Mouse (Mus musculus): ENCODE measurements around the gene Rad51b.

Gene Rad51b

DNA sequence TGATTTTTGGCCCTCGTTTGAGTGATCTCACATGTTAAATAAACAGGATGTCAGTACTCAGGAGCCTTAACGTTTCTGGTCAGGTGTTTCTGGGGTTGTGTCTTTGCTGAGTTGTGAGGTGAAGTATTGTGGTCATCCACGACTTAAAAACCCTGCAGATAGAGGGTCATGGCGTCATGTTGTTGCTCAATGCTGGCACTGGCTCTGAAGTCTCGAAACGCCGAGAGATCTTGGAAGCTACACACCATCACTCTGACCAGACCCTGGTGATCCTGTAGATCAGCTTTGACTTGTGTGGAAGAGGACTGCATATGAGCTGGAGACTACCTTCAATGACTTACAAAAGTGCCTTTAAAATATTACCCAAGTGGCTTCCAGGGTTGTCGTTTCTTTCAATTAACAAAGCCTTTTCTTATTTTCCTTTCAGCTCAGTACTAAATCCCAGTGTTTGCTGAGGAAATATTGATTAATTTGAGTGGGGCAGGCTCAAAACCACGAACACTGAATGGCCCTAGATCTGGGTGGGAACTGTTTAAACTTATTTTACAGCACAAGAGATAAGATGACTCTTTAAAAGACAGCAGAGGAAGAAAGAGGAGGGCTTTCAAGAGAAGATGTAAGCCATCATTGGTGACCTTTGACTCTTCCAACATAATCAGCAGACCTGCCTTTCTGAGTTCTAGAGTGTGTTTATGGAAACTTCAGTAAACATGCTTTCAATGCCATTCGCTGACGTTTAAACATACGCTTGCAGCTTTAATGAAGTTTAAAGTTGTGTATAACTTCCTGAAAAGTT lies 144.3 kb downstream of the Rad51b start:
- DNase-seq: no peak

DNA sequence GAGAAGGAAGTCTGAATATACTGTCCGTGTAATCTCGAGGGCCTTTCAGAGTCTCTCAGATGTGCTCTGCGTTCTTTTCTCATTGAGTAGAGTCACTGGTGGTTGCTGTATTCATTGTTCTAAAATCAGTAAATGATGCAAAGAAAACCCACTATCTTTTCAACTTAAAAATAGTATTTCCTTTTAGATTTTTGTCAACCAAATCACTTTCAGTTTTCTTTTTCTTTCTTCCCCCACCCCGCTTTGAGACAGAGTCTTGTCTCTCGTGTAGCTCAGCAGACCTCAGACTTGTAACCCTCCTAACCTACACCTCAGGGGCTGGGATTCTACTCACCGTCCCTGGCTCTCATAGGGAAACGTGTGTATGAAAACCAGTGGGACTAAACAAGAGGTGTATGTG lies 145.0 kb downstream of the Rad51b start:
- no peak for DNase-seq

DNA sequence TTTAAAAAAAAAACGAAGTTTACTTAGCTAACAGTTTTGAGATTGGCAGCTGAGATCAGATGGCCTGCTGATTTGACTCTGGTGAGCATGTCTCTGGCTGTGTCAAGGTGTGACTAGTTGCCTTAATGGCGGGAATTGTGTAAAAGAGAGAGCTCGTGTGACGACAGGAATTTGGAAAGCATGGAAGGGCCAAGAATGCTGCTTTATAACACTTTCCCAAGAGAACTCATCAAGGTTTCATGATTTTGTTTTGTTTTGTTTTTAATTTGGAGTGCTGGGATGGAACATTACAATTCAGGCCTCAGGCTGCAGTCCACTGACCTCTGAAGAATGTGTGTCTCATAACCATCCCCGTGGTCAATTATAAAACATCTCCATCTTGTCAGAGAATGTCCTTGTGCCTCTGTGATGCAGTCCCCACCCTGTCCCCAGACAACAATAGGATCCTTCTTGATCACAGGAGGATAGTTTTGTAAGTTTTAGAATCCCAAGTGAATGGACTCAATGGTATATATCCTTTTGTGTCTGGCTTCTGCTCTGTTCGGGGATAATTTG lies 145.8 kb downstream of the Rad51b start:
- DNase-seq: no peak

DNA sequence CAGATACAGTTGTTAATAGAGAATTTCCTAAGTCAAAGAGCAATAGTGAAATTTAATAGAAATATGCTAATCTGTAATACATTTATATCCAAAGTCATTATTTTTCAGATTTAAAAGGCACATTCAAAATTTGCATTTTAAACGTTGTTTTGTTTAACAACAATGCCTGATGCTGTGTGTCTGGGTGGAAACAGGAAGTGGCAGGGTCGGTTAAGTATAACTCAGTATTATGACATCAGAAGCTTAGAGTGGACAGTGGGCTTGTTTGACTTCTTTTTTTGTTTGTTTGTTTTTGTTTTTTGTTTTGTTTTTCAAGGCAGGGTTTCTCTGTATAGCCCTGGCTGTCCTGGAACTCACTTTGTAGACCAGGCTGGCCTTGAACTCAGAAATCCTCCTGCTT lies 147.6 kb downstream of the Rad51b start:
- no peak for DNase-seq

DNA sequence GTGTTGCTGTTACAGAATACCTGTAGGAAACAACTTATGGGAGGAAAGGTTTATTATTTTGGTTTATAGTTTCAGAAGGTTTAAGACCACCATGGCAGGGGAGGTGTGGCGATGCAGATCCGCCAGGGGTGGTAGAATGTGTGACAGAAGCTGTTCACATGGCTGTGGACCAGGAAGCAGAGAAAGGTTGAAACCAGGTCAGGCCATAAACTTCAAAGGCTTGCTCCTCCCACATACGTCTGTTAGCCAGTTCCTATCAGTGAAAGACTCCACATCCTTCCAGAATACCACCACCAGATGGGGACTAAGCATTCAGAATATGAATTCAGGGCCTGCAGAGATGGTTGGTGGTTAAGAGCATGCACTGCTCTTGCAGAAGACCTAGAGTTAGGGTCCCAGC lies 150.0 kb downstream of the Rad51b start:
- peak in 1 of 2 experiments; percentile 28 for DNase-seq

DNA sequence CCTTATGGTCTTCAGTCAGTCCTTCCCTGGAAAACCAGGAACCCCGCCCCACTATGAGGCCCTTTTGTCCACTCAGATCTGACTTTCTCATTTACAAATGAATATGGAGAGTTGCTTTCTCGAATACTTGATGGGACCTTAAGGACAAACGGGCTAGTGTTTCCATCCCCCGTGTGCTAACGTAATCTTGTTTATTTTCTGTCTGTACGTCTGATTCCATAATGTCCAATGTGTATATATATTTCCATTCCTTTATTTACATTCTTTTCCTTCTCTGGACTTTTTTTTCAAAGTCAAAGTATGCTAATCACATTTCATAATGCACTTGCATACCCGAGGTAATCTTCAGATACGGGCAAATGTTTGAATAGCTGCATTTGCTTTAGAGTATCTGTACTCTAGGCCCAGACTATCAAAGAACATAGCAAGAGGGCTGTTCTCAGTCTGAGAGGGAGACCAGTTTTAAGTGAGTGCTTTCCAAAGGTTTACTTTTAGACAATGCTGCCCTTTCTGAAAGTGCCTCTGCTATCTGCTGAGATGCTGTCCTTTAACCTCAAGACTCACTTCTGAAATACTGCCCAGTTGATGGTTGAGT lies 152.8 kb downstream of the Rad51b start:
- DNase-seq: no peak

DNA sequence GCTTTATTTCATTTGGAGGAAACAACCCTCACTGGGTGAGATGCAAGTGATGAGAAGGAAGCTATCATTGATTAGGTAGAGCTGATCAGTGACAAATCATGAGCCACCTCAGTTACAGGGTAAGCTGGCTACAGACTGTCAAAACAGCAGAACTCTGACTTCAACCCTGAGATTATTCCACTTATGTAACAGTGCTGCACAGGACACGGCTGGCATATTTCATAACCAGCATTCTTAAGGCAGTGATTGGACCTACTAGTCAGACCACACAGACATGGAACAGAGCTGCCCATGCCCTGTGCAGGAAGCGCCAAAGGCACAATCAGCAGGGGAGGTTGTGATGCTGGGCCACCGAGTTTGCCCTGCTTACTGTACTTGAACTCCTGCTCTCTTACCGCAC lies 155.8 kb downstream of the Rad51b start:
- DNase-seq: no peak

DNA sequence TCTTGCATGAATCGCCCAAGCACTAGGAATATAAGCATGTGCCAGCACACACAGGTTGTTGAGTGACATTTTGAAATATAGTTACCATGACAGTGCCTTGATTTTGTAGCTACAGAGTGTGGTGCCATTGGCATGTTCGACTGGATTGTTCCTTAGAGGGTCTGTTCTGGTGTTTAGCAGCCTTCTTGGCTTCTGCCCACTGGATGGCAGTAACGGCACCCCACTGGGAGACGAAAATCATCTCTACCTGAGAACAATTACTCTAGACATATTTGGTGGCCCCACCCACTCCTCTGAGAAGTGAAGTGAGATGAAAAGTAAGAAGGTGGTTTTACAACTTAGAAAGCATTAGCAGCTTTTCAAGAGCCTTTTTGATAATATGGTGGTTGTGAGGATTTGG lies 156.9 kb downstream of the Rad51b start:
- no peak for DNase-seq

DNA sequence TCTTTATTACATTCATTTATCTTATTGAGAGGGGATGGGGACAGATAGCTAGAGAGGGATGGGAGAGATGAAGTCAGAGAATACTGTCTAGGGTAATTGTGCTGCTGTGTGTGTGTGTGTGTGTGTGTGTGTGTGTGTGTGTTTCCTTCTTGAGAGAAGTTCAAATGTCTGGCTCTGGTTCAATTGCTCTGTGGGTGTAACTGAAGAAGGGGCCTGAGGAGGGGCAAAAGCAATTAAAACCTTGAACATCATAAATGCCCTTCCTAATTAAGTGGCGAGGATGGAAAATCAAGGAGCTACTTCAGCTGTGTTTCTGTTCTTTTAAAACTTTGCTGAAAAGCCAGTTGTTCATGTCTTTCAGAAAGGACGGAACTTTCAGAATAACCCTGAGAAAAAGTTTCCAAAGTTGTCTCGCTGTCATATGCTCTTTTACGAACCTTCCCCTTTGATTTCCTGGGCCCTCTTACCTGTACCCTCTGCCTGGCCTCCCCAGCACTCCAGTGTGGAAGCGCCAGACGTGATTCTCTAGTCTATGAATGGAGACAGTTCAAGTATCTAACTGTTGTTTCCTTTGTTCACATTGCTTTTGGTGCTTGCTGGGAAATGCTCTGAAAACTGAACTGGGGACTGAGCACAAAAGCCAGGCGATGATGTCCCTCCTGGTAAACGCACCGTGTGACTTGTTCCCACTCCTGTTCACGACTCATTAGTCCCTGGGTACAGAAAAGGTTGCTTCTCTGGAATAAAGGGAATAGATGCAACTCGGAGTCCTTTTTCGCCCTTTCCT lies 158.2 kb downstream of the Rad51b start:
- DNase-seq: no peak

DNA sequence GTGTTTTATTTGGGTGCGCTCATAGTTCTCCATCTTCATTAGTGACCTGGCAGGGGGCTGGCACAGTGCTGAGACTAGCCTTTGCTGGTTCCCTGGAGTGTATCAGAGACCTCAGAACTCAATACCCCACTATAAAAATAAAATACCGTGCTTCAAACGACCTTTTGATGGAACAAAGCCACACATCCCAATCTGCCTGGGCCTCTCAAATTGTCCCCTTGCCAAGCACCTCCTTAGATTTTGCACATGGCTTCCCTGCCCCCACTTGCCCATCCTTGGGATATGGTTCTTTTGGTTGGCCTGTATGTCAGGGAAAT lies 158.7 kb downstream of the Rad51b start:
- DNase-seq: no peak

DNA sequence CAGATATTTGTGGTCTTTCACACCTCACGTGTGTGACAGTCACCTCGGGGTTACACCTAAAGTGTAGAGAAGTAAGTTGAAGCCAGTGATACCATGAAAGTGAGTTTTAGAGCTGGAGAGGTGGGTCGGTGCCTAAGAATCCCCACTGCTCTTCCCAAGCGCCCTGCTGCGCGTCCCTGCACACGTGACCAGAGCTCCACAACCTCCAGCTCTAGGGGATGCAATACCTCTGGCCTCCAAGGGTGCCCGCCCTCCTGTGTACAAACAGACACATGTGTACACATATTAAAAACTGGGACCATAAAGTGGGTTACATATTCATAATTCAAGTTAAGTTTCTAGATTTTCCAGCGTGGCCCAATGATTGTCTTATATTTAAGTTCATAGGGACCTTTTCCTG lies 159.2 kb downstream of the Rad51b start:
- no peak for DNase-seq

DNA sequence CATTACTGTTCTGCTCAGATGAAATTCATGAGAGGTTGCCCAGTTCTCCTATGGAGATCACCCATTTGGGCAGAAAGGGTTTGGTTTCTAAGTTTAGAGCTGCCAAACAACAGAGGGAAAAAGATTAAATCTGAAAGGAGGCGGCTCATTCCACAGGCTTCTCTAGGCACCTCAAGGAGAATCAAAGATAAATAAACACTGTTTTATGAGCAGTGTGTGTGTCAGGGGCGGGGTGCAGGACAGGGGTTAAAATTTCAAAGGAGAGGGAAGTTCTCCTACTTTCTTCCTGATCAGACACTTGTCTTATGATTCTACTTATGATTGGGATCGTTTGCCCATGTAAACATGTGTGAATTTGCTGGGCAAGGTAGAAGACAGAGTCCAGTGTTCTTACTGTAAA lies 166.3 kb downstream of the Rad51b start:
- DNase-seq: no peak

DNA sequence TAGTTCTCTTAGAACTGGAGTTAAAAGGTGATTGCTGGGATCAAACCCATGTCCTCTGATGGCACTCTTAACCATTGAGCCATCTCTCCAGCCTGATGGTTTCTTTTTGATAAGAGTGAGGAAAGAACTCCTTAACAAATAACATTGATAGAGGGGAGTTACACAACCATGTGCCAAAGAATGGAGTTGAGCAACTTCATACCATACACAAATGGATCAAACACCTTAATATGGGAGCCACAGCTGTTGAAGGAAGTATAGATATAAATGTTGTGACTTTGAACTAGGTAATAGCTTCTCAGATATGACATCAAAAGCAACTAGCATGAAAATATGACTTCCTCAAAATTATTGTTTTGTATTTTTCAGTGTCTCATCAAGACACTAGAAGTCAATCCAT lies 173.0 kb downstream of the Rad51b start:
- DNase-seq: no peak

DNA sequence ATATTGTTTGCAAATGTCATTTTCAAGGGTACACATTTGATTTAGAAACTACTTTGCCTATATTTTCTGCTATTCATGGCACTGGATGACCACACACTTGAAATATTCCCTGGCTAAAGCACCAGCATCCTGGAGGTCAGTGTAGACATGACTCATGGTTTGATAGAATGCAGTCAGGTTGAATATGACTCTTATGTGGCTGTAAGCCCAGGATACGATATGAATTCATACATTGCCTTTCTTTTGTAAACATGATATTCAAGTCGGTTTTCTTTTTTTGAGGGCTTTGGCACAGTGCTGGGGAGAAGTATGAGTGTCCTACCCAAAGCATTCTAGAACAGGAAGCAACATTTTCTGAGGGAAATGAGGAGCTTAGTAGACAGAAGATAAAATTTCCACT lies 174.8 kb downstream of the Rad51b start:
- DNase-seq: no peak

DNA sequence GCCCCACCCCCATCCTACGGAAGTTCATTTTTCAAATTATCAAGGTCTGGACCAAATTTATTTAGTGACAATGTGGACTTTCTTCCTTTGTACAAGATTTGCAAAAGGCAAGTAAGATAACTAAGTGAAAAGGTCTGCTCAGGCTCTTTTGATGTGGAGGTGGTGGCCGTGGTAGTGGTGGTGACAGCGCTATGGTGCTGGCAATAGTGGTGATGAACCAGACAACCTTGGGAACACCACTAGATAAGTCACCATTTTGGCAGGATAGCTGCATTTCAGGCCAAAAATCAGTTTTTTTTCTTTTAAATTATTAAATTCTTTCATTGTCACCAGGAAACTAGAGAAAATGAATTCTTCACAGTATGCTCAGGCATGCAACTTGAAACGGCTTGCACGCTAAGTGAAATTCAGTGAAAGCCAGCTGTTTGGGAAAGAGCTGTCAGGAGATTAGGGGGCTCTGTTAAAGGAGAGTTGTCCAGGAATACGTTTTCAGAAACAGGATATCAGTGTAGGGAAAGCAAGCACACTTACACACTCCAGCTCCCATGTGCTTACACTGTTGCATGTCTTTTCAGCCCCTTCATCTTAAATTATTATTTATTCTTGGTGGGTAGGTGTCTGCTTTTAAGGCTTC lies 179.4 kb downstream of the Rad51b start:
- no peak for DNase-seq

DNA sequence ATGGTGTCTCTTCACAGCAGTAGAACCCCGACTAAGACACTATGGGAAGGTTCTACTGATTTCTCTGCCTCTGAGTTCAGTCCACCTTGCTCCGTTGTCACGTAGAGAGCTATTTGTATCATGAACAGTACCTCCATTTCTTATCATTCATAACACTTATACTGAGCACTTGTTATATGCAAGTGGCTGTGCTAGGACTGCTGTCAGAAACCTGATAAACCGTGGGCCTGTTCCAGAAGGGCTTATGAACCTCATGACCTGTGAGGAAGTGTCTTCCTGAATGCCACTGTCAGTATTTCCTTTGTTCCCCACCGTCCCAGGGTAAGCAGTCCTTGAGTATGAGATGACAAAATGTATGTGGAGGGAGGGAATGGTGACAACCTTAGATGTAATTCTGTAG lies 181.7 kb downstream of the Rad51b start:
- DNase-seq: no peak

DNA sequence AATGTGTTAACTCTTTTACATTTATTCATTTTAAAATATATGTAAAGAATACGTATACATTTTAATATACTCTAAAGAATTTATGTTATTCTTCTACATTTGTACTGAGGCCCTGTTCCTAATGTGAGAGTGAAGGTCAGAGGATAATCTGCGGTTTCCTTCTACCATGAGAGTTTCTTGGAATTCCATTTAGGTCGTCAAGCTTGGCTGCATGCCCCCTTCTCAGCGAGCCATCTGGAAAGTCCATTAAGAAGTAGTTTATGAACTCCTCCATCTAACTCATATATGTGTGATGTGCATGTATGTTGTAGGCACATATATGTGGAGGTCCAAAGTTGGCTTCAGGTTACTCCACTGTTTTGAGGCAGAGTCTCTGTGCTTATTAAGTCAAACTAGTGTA lies 188.4 kb downstream of the Rad51b start:
- no peak for DNase-seq

DNA sequence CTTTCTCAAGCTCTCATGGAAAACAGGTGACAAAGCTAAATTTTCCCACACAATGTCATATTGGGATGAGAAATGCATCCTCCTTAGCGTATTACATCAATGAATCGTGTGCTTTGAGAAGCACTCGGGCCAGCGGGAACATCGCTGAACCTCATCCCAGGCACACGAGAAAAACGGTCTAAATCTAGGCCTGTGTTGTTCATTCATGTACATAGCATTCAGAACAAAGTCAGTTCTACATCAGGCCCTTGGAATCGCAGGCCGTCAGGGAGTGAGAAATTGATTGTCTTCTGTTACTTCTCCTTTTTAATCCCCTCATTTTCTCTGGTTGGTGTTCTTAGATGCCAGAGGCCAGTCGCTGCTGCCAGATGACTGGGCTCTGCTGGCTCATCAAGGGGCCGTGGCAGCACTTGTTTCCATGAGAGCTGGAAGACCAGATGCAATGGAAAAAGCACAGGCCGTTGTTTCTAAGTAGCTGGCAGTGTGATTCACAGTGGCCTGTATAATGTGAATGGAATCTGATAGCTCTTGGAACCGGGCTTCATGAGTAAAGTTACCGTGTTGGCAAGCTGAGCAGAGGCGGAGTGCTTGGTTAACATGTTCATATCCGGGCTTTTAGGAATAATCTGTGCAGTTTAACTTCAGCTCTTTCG lies 191.6 kb downstream of the Rad51b start:
- no peak for DNase-seq

DNA sequence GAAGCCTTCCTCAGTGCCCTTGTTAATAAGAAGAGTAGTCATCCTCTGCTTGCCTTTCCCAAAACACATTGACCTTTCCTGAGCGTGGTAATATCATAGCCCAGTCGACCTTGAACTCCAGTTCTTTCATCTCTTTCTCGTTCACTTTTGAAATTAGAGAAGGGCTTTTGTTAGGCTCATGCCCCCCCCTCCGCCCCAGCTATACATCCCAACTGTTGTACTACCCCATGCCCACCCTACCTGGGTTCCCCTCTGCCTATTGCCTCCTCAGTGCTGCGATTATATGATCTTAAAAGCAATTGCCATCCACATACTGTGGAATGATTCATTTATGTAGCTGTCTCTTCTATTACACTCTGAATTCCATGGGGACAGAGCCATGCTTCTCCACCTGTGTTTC lies 193.5 kb downstream of the Rad51b start:
- no peak for DNase-seq

DNA sequence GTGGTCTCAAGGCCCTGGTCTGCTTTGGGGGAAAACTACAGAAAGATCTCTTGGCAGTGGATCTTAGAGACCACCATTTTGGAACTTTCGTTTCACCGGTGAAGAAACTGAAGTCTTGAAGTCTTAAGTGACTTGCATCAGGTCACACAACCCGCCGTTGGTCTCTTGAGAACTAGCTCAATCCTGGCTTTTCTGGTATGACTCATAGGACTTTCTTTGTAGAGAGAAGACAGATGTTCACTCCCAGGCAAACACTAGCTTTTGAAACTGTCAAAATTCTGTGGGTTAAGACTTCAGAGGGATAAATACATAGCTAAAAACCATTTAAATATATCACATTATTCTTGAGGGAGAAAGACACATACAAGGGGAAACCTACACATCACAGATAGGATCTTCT lies 195.1 kb downstream of the Rad51b start:
- DNase-seq: no peak

DNA sequence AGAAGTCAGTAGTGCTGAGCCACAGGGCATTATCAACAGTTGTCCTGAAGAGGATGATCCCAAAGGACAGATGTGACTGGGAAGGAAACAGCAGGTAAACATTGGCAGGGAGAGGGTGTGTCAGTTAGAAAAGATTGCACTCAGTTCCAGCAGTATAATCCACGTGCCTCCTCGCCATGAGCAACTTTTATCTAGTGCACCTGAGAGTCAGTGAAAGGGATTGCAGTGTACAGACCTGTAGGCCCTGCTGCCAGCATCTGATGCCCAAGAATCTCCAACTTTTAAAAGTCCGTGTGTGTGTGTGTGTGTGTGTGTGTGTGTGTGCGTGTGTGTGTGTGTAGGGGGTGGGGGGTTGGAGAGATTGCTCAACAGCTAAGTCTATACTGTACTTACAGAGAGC lies 195.5 kb downstream of the Rad51b start:
- no peak for DNase-seq

DNA sequence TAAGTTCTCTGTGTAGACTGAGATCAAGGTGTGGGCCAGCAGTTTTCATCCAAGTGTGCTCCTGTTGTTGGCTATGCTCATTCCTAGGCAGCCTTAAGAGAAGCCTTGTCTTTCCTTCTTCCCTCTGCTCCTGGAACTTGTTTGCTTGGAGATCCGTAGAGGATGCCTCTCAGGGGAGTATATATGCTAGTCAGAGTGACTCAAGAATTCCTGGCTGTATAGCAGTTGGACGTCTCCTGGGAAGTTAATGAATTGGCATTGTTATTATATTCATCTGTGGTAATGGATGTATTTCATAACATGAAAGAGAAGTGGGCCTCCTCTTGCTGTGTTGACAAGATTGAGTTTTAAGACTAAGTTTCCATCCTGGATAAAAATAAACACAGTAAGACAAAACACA lies 196.4 kb downstream of the Rad51b start:
- no peak for DNase-seq

DNA sequence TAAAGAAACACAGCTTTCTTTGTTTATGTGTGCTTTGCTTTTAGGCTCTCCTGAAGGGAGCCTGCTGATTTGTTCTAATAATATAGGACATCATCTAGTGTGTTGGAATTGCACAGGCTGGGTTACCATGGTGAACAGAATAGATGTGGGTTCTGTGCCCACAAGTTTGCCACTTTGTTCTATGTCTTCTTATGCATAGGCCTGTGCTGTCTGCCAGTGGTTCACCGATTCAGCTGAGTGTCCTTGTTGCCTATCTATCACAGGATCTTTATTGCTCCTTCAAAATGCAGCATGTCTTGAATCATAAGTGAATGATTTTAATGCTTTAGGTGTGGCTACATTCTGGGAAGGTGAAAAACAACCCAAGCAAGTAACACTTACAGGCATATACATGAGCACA lies 201.2 kb downstream of the Rad51b start:
- DNase-seq: no peak
